Mouse (Mus musculus) C3H10T1/2 (cell line): ENCODE results near the gene Nr2c2ap. TPM values are rescaled to one million over a fixed set of nuclear protein-coding genes. Genes with fewer than 3 reads are reported as not detected.

ENCODE experiments used
- polyA plus RNA-seq, 2 experiments: library from polyadenylated mRNA; unstranded; fragments of >200 nt; fragmentation: generic; extraction: Trizol; gene quantifications; one replicate each; pipeline ENCODE4 v1.2.1; 2012; ENCODE audit warnings: missing spikeins in 2 of 2

The Nr2c2ap gene
- polyA plus RNA-seq = 10 to 100 TPM; 28.9 to 68.0 TPM

DNA sequence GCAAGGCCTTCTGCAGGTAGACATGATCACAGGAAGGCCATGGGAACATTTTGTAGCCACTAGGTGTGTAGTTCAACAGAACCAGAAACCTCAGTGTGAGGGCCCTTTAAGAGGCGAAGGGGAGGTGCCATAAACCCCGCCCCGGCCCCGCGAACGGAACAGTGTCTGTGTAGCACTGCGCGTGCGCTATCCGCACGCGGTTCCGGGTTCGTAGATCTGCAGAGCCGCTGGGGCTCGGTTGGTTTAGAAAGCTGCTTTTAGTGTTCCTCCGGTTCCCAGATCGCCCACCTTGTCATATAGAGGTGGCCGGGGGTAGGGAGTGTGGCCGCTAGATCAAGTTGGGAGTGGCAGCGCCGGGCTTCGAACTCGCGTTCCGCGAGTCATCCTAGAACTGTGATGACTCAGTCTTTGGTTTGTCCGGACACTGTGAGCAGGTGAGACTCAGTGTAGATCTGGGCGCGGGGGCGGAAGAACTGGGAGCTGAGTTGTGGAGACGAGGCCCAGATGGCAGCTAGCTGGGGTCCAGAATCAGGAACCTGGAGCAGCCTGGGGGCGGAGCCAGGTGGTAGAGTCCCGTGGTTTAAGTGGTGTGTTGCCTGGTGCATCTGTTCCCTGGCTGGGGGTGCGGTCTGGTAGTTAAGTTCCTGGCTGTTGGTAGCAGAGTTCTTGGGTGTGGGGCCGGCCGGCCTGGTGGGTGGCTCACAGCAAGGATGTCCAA is at the start of gene Nr2c2ap:
TSS of gene Nr2c2ap (plus strand) at position 168 of the 718 bp plus-strand sequence.

DNA sequence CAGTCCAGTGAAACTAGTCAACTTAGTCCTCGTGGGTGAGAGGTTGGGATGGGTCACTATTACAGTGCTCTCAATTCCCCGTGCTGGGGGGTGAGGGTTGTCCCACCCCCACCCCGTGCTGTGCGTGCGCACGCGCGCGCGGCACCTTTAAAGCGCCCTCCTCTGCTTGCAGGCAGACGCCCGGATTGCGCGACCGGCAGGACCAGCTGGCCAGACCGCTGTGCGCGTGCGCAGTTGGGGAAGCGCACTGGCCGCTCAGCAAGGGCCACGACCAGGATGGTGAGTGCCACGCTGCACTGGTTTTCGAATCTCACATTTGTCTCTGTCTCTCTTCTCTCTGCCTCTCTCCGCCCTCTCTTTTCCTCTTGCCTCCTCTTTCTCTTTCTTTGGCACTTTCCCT is 47.8 kb upstream of the Nr2c2ap start, which contains the start of gene Hapln4:
TSS of gene Hapln4 (plus strand) at position 173 of the 400 bp plus-strand sequence.

DNA sequence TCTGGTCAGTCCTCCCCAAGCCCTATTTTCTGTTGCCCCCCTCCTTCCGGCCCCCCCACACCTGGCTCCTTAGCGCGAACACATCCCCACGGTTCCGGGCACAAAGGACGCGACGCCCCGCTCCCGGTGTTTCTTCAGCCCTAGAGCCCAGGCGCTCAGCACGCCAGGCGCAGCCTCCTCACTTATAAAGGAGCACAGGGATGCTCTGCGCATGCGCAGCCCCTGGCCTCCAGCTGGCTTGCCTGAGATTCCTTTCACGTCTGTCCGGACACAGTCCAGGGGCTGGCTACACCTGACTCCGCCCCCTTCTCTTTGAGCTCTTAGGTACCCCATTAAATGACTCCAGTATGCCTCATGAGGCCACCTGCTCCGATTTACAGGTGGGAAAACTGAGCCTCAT is 10.5 kb upstream of the Nr2c2ap start, which contains the start of gene Ncan:
TSS of gene Ncan (minus strand) at position 207 of the 400 bp plus-strand sequence.

DNA sequence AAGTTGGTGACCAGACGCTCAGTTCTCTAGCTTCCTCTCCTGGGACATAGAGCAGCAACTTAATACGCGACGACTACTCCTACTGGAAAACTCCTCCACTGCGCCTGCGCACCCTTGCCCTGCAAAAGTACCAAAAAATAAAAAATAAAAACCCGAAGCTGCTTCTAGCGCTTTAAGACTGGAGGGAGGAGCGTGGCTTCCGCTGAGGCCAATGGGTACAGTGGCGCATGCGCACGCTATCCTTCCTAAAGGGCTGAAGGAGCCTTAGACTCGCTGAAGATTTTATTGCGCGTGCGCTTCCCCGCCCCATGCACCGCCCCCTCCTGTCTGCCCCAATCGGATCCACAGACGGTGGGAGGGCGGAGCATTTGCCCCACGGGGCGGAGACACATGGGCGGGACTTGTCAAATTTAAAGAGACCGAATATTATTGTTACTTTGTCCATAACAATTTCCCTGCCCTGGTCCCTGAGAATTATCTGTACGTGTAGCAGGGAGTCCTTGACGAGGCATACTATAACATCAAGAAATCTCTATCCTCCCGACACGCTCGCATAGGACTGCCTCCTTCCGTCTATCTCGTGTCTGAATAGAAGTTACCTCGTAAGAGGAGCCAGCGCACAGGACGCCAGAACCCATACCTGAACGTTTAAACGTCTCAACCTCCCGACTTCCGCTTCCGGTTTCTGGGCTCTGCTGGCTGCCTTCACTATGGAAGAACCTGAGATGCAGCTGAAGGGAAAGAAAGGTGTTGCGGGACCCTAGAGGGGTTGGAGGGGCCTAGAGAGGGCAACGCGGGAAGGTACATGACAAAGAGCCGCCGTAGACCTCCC is 8.1 kb downstream of the Nr2c2ap start, which contains the start of the genes Rfxank, Borcs8 and Mef2b:
TSS of gene Rfxank (minus strand) at position 129 of the 832 bp plus-strand sequence.
TSS of gene Borcs8 (plus strand) at position 474 of the 832 bp plus-strand sequence.
TSS of gene Mef2b (plus strand) at position 686 of the 832 bp plus-strand sequence.

DNA sequence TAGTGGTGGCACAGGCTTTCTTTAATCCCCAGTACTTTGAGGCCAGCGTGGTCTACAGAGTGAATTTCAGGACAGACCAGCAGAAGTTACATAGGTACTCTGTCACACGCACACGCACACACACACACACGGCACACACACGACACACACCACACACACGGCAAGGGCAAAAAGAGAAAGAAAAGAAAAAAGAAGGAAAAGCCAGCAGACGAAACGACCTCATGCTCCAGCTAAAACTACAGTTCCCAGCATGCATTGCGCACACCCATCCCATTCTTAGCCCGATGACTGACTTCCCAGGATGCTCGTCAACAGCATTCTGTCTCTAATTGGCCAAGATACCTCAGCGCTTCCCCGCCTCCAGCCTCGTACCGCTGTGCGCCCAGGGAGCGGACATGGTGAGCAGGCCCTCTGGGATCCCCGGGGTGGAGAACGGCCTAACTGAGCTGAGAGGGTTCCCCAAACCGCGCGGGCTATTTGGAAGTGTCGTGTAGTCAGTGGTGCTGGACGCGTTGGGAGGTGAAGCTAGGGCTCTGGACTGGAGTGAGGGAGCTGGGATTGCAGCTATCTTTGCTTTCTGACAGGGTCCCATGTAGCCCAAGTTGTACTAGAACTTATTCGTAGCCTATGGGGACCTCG is 41.0 kb downstream of the Nr2c2ap start, which contains the start of gene Tmem161a:
TSS of gene Tmem161a (plus strand) at position 314 of the 639 bp plus-strand sequence.

Other genes starting within 250 kb of the Nr2c2ap start
- under 1 TPM in 1 of 2 experiments, not detected in 1; 0.07 TPM for gene Cilp2, start 243.6 kb upstream of the Nr2c2ap start, polyA plus RNA-seq
- under 1 TPM; 0.13 to 0.72 TPM for gene Tssk6, start 229.1 kb upstream of the Nr2c2ap start, polyA plus RNA-seq
- 100 to 1,000 TPM; 233 to 235 TPM for gene Ndufa13, start 228.8 kb upstream of the Nr2c2ap start, polyA plus RNA-seq
- gene Yjefn3, start 228.6 kb upstream of the Nr2c2ap start, polyA plus RNA-seq = 10 to 100 TPM in 1 of 2 experiments, 1 to 10 TPM in 1; 8.5 to 22.4 TPM
- gene Gatad2a, start 134.9 kb upstream of the Nr2c2ap start, polyA plus RNA-seq = 10 to 100 TPM; 18.8 to 24.7 TPM
- gene Mau2, start 88.6 kb upstream of the Nr2c2ap start, polyA plus RNA-seq = 10 to 100 TPM in 1 of 2 experiments, 1 to 10 TPM in 1; 8.4 to 34.1 TPM
- gene Sugp1, start 88.5 kb upstream of the Nr2c2ap start, polyA plus RNA-seq = 10 to 100 TPM; 24.7 to 34.4 TPM
- gene Tm6sf2, start 58.4 kb upstream of the Nr2c2ap start, polyA plus RNA-seq = 1 to 10 TPM in 1 of 2 experiments, under 1 TPM in 1; 0.15 to 1.4 TPM
- 1 to 10 TPM in 1 of 2 experiments, under 1 TPM in 1; 0.66 to 1.2 TPM for gene Hapln4, start 47.9 kb upstream of the Nr2c2ap start, polyA plus RNA-seq
- gene Ncan, start 10.5 kb upstream of the Nr2c2ap start, polyA plus RNA-seq = under 1 TPM; under 0.01 to 0.06 TPM
- 10 to 100 TPM in 1 of 2 experiments, 1 to 10 TPM in 1; 7.9 to 19.7 TPM for gene Rfxank, start 7.8 kb downstream of the Nr2c2ap start, polyA plus RNA-seq
- gene Borcs8, start 8.2 kb downstream of the Nr2c2ap start, polyA plus RNA-seq = 10 to 100 TPM; 44.4 to 92.4 TPM
- gene Mef2b, start 8.4 kb downstream of the Nr2c2ap start, polyA plus RNA-seq = under 1 TPM; 0.19 to 0.79 TPM
- 10 to 100 TPM; 20.8 to 81.8 TPM for gene Tmem161a, start 41.0 kb downstream of the Nr2c2ap start, polyA plus RNA-seq
- 10 to 100 TPM in 1 of 2 experiments, under 1 TPM in 1; 0.89 to 18.9 TPM for gene Slc25a42, start 81.0 kb downstream of the Nr2c2ap start, polyA plus RNA-seq
- 10 to 100 TPM in 1 of 2 experiments, 1 to 10 TPM in 1; 10.0 to 33.2 TPM for gene Sugp2, start 102.9 kb downstream of the Nr2c2ap start, polyA plus RNA-seq
- 10 to 100 TPM; 33.5 to 33.9 TPM for gene Armc6, start 103.1 kb downstream of the Nr2c2ap start, polyA plus RNA-seq
- 10 to 100 TPM; 28.6 to 58.1 TPM for gene Homer3, start 151.5 kb downstream of the Nr2c2ap start, polyA plus RNA-seq
- gene Ddx49, start 171.2 kb downstream of the Nr2c2ap start, polyA plus RNA-seq = 10 to 100 TPM; 61.1 to 69.1 TPM
- gene Cope, start 171.2 kb downstream of the Nr2c2ap start, polyA plus RNA-seq = 100 to 1,000 TPM; 192 to 229 TPM
- gene Cers1, start 184.4 kb downstream of the Nr2c2ap start, polyA plus RNA-seq = 1 to 10 TPM in 1 of 2 experiments, under 1 TPM in 1; 0.94 to 8.5 TPM
- 1 to 10 TPM; 1.5 to 8.3 TPM for gene Gdf1, start 198.5 kb downstream of the Nr2c2ap start, polyA plus RNA-seq
- 10 to 100 TPM in 1 of 2 experiments, 1 to 10 TPM in 1; 9.7 to 46.9 TPM for gene Upf1, start 221.9 kb downstream of the Nr2c2ap start, polyA plus RNA-seq
- gene Comp, start 242.2 kb downstream of the Nr2c2ap start, polyA plus RNA-seq = 1 to 10 TPM in 1 of 2 experiments, under 1 TPM in 1; 0.02 to 2.4 TPM